Mouse (Mus musculus): ENCODE results near the gene Mrpl37. TPM values are rescaled to one million over a fixed set of nuclear protein-coding genes. Genes with fewer than 3 reads are reported as not detected.
A peak's percentile ranks its signal among the peaks of the same experiment; 100 is the strongest.

Mrpl37 gene
- polyA plus RNA-seq, 1 experiment from 2014 or later = 80.9 TPM

DNA sequence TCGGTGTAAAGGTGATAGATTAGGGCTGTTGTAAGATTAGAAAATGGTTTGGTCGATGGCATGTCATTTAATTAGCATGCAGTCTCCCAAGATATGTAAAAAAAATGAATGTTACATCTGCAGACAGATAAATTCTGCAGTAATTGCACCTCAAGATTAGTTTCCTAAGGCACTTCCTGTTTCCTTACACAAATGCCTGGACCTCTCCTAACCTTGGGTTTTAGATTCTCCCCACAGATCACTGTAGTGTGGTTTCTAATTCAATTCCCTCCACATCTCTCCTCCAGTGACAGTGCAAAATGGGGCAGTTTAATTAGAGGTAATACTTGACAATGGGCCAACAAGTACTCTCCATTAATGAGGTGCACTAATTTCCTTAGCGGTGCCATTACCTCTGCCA lies 3.5 kb downstream of the Mrpl37 start:
- ATAC-seq (ENCODE audit: low read depth) = no peak
- H3K9me3 ChIP-seq = no peaks in the 10 kb centered on the region
- H3K4me3 ChIP-seq = no peak overlapping the region
- H3K27ac ChIP-seq (replicated peaks) = no peak overlapping the region
- H3K9ac ChIP-seq = no peak overlapping the region
- 87% methylated on average over 3 of the region's 3 CpGs for WGBS
- peaks cover 65% of the 10 kb centered on the region for H3K36me3 ChIP-seq
- H3K27me3 ChIP-seq = no peaks in the 10 kb centered on the region
- no peak overlapping the region for H3K4me2 ChIP-seq
- H3K4me1 ChIP-seq (replicated peaks) = peaks cover 20% of the 10 kb centered on the region

- WGBS = 91% methylated on average over 4 of the region's 4 CpGs
- no peak for ATAC-seq (ENCODE audit: low read depth)
- Histone ChIP-seq H3K36me3 (peaks cover 81% of the 10 kb centered on the region), H3K9me3 (no peaks in the 10 kb centered on the region), H3K9ac (no peak overlapping the region), H3K4me1 (replicated peaks) (peaks cover 10% of the 10 kb centered on the region), H3K4me2 (no peak overlapping the region), H3K27ac (replicated peaks) (no peak overlapping the region), H3K27me3 (no peaks in the 10 kb centered on the region), H3K4me3 (no peak overlapping the region)
Observed at GRCm38 (mm10) chr4:107061560-107061959, 5.1 kb downstream of the Mrpl37 start.

- H3K4me3 ChIP-seq = no peak overlapping the region
- peaks cover 81% of the 10 kb centered on the region for H3K36me3 ChIP-seq
- no peak for ATAC-seq (ENCODE audit: low read depth)
- no peak overlapping the region for H3K4me2 ChIP-seq
- no peaks in the 10 kb centered on the region for H3K4me1 ChIP-seq (replicated peaks)
- WGBS = 87% methylated on average over 6 of the region's 6 CpGs
- H3K9me3 ChIP-seq = no peaks in the 10 kb centered on the region
- no peak overlapping the region for H3K9ac ChIP-seq
- H3K27ac ChIP-seq (replicated peaks) = no peak overlapping the region
- no peaks in the 10 kb centered on the region for H3K27me3 ChIP-seq
Observed at GRCm38 (mm10) chr4:107058781-107059180, 7.9 kb downstream of the Mrpl37 start.

- Histone ChIP-seq H3K27ac (replicated peaks) (no peak overlapping the region), H3K4me1 (replicated peaks) (no peaks in the 10 kb centered on the region), H3K36me3 (peaks cover 77% of the 10 kb centered on the region), H3K9ac (no peak overlapping the region), H3K27me3 (no peaks in the 10 kb centered on the region), H3K4me2 (no peak overlapping the region), H3K4me3 (no peak overlapping the region), H3K9me3 (no peaks in the 10 kb centered on the region)
- 87% methylated on average over 5 of the region's 5 CpGs for WGBS
- ATAC-seq (ENCODE audit: low read depth) = no peak
Observed at GRCm38 (mm10) chr4:107058346-107058745, 8.3 kb downstream of the Mrpl37 start.

DNA sequence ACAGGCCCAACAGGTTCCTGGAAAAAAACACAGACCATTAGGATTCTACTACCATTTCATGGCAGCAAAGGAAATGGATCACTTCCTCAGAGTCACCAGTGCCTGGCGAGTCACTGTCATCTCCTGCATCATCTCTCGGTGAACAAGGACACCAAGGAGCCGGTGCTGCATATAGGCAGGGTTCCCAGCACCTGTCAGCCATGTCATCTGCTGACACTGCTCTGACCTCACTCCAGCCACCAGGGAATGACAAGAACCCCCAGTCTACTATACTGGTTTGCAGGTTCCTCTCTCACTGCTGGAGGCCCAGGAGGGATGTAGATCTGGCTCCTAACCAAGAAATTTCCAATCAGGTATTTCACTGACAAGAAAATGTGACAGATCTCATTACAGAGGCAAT lies 10.6 kb downstream of the Mrpl37 start:
- Histone ChIP-seq H3K4me3 (no peak overlapping the region), H3K4me1 (replicated peaks) (no peaks in the 10 kb centered on the region), H3K27me3 (no peaks in the 10 kb centered on the region), H3K36me3 (peaks cover 54% of the 10 kb centered on the region), H3K4me2 (no peak overlapping the region), H3K9ac (no peak overlapping the region), H3K27ac (replicated peaks) (no peak overlapping the region), H3K9me3 (no peaks in the 10 kb centered on the region)
- 72% methylated on average over 3 of the region's 3 CpGs for WGBS
- ATAC-seq (ENCODE audit: low read depth) = no peak

DNA sequence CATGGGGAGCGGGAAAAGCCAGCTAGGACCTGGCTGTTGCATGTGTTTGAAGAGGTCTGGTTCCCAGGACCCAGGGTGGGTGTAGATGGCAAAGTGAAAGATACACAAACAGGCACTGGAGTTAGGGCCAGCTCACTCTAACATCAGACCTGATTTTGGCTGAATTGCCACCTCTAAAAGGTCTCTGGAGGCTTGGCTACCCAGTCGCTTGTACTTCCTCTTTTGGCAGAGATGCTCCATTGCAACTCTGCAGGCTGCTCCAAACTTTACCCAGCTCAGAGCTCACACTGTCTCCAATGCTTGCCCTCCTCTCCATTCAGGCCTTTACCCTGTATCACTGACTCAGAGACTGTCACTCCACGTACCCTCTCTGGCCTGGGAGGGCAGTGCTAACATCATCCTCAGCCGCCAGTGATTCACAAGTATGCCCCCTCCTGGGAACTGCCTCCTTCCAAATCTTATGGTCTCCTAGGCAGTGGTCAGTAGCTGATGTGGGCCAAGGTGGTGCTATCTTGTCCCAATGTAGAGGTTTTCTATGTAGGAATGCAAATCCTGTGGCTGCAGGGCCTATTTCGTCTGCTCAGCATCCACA lies 13.6 kb downstream of the Mrpl37 start:
- 53% methylated on average over 5 of the region's 5 CpGs for WGBS

GRCm38 (mm10) chr4:107051889-107052288 lies 14.8 kb downstream of the Mrpl37 start:
- H3K4me3 ChIP-seq = no peak overlapping the region
- H3K4me1 ChIP-seq (replicated peaks) = no peaks in the 10 kb centered on the region
- no peak overlapping the region for H3K9ac ChIP-seq
- H3K27ac ChIP-seq (replicated peaks) = no peak overlapping the region
- no peak for ATAC-seq (ENCODE audit: low read depth)
- peaks cover 38% of the 10 kb centered on the region for H3K36me3 ChIP-seq
- no peaks in the 10 kb centered on the region for H3K27me3 ChIP-seq
- no peaks in the 10 kb centered on the region for H3K9me3 ChIP-seq
- no peak overlapping the region for H3K4me2 ChIP-seq
- 34% methylated on average over 4 of the region's 4 CpGs for WGBS

More for the DNA sequence above, 13.6 kb downstream of the Mrpl37 start:
- no peak for ATAC-seq (ENCODE audit: low read depth)
- H3K9me3 ChIP-seq = no peaks in the 10 kb centered on the region
- H3K4me1 ChIP-seq (replicated peaks) = no peaks in the 10 kb centered on the region
- H3K4me2 ChIP-seq = no peak overlapping the region
- H3K36me3 ChIP-seq = peaks cover 38% of the 10 kb centered on the region
- no peak overlapping the region for H3K4me3 ChIP-seq
- no peak overlapping the region for H3K9ac ChIP-seq
- H3K27me3 ChIP-seq = no peaks in the 10 kb centered on the region
- H3K27ac ChIP-seq (replicated peaks) = no peak overlapping the region; the same call in 1 of the 2 replicates

GRCm38 (mm10) chr4:107048568-107049162 lies 18.0 kb downstream of the Mrpl37 start:
- no peaks in the 10 kb centered on the region for H3K27me3 ChIP-seq
- H3K9me3 ChIP-seq = no peaks in the 10 kb centered on the region
- H3K4me3 ChIP-seq = no peak overlapping the region
- no peak overlapping the region for H3K9ac ChIP-seq
- H3K4me1 ChIP-seq (replicated peaks) = no peaks in the 10 kb centered on the region
- no peak for ATAC-seq (ENCODE audit: low read depth)
- H3K27ac ChIP-seq (replicated peaks) = no peak overlapping the region
- peaks cover 56% of the 10 kb centered on the region for H3K36me3 ChIP-seq
- 89% methylated on average over 11 of the region's 11 CpGs for WGBS
- no peak overlapping the region for H3K4me2 ChIP-seq

- Histone ChIP-seq H3K9ac (no peak overlapping the region), H3K9me3 (no peaks in the 10 kb centered on the region), H3K4me3 (no peak overlapping the region), H3K4me1 (replicated peaks) (no peaks in the 10 kb centered on the region), H3K27ac (replicated peaks) (no peak overlapping the region), H3K4me2 (no peak overlapping the region), H3K27me3 (no peaks in the 10 kb centered on the region), H3K36me3 (peaks cover 63% of the 10 kb centered on the region)
- no peak for ATAC-seq (ENCODE audit: low read depth)
- 91% methylated on average over 5 of the region's 5 CpGs for WGBS
Observed at GRCm38 (mm10) chr4:107047806-107048205, 18.9 kb downstream of the Mrpl37 start.

DNA sequence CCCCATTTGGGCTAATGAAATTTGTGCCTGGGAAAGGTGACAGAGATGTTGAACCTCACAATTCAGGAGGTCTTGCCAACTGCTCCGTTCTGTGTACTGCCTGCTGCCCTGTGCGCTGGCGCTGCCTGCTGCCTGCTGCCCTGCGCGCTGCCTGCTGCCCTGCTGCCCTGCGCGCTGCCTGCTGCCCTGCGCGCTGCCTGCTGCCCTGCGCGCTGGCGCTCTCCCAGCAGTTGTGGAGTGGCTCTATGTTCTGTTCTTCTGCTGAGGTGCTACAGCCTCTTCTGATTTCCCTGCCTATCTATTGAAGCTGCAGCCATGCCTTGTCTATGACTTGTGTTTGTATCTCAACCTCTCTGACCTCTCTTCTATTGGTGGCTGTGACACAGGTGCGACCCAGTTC lies 21.5 kb downstream of the Mrpl37 start:
- Histone ChIP-seq H3K4me2 (no peak overlapping the region), H3K4me1 (replicated peaks) (no peaks in the 10 kb centered on the region), H3K9me3 (no peaks in the 10 kb centered on the region), H3K9ac (no peak overlapping the region), H3K36me3 (peaks cover 86% of the 10 kb centered on the region), H3K4me3 (no peak overlapping the region), H3K27ac (replicated peaks) (no peak overlapping the region), H3K27me3 (no peaks in the 10 kb centered on the region)
- WGBS = 97% methylated on average over 13 of the region's 13 CpGs
- no peak for ATAC-seq (ENCODE audit: low read depth)

DNA sequence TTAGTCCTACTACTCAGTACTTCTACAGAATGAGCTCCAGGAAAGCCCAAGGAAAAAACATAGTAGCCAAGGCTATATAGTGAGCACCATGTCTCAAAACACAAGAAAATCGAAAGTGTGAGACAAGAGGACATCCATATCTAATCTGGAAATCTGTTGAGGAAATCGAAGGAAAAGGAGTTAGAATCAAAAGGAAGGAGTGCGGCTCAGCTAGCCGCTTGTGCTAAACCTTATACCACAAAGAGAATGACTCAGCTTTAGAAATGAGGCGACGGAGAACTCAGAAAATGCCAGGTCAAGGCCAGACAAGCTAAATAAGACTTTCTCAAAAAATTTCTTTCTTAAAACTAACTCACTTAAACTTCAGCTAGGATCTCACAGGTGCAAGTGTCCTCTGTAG lies 24.4 kb downstream of the Mrpl37 start:
- H3K4me1 ChIP-seq (replicated peaks) = peaks cover 13% of the 10 kb centered on the region; the same call in 1 of the 2 replicates
- no peak overlapping the region for H3K9ac ChIP-seq
- WGBS = 96% methylated on average over 6 of the region's 6 CpGs
- no peak for ATAC-seq (ENCODE audit: low read depth)
- H3K9me3 ChIP-seq = no peaks in the 10 kb centered on the region
- H3K4me2 ChIP-seq = no peak overlapping the region
- H3K27ac ChIP-seq (replicated peaks) = no peak overlapping the region
- no peak overlapping the region for H3K4me3 ChIP-seq
- no peaks in the 10 kb centered on the region for H3K27me3 ChIP-seq
- peaks cover 91% of the 10 kb centered on the region for H3K36me3 ChIP-seq

- peak; percentile 54 for ATAC-seq (ENCODE audit: low read depth)
- peaks cover 13% of the 10 kb centered on the region; the same call in 1 of the 2 replicates for H3K4me1 ChIP-seq (replicated peaks)
- H3K36me3 ChIP-seq = peaks cover 91% of the 10 kb centered on the region
- no peak overlapping the region for H3K9ac ChIP-seq
- no peaks in the 10 kb centered on the region for H3K27me3 ChIP-seq
- WGBS = 52% methylated on average over 8 of the region's 8 CpGs
- H3K4me3 ChIP-seq = no peak overlapping the region
- H3K9me3 ChIP-seq = no peaks in the 10 kb centered on the region
- no peak overlapping the region for H3K4me2 ChIP-seq
- peak overlapping the region; percentile 52; the same call in 1 of the 2 replicates for H3K27ac ChIP-seq (replicated peaks)
Observed at GRCm38 (mm10) chr4:107039270-107039669, 27.4 kb downstream of the Mrpl37 start.

DNA sequence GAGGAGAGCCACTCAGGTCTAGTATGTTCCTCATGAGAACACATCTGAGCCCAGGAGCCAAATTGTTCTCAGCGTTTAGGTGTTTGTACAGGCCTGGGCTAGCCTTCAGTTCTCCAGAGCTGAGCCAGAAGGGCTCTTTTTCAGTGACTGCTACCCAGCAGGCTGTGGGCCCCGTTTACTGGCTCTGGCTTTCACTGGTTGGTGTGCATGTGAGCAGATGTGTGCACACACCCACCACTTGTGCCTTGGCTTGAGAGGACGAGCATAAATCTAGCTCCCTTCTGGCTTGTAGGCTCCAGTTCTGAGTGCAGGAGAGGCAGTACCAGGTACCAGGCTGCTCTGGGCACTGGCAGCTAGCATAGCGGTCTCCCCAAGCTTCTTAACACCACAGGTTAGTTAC lies 28.4 kb downstream of the Mrpl37 start:
- Histone ChIP-seq H3K4me3 (no peak overlapping the region), H3K4me2 (no peak overlapping the region), H3K9me3 (no peaks in the 10 kb centered on the region), H3K9ac (no peak overlapping the region), H3K4me1 (replicated peaks) (peaks cover 13% of the 10 kb centered on the region; the same call in 1 of the 2 replicates), H3K36me3 (peaks cover 91% of the 10 kb centered on the region), H3K27me3 (no peaks in the 10 kb centered on the region), H3K27ac (replicated peaks) (0 out of 2 replicates have a peak overlapping the region, but pooled peaks have one; percentile 9)
- 80% methylated on average over 4 of the region's 4 CpGs for WGBS
- no peak for ATAC-seq (ENCODE audit: low read depth)

Measured in neural tube, embryonic 13.5 days (tissue).